Mouse (Mus musculus) WW6 (cell line): ENCODE results near the gene Ilk.

Experiments used
- DNase-seq: peaks from one replicate; pipeline ENCODE4 v3.0.0-alpha.2; 2013; ENCODE audit warnings: low read depth, low spot score

Ilk gene

GRCm38 (mm10) chr7:105784556-105784955 is 48.2 kb downstream of the Ilk start:
- no peak for DNase-seq

DNA sequence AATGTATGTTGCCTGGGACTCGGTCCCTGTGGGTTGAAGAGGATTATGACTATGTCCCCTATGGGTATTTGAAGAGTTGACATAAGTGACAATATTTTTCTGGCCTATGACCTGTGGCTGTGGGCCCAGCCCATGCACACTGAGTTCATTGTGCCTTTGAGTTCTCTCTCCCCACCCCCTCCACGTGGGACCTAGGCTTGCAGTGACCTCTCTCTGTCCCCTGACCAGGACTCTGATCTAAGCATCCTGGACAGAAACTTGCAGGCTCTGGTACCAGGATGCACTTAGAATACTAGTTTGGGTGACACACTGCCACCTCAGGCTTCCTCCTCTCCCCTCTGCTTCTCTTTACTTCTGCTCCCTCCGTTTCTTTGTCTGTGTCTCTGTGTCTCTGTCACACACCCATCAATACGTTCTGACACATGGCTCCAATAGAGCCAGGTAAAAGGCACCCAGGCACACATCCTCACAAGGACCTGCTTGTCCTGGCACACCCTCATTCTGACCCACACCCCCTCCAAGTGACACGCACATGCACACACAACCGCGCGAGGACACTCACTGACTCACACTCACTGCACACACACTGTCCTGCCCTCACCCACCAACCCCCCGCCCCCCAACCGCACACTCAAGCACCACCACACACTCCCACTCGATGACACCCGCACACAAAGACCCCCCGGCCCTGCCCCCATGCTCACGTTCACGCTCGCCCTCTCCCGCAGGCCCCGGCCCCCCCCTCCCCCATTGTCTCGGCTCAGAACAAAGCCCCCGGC is 50.3 kb downstream of the Ilk start:
- DNase-seq: no peak

- DNase-seq: no peak
These were observed 51.1 kb downstream of the Ilk start, which contains the start of gene Dchs1 for GRCm38 (mm10) chr7:105787285-105788140. Dchs1 (minus strand) TSS chr7:105787654.

- DNase-seq: no peak
These were observed 54.8 kb downstream of the Ilk start for GRCm38 (mm10) chr7:105791147-105791546.
